Mouse (Mus musculus) liver, embryonic 14.5 days (tissue): ENCODE results near the gene Sema5a.

ENCODE experiments used
- CTCF ChIP-seq: IDR thresholded peaks from 2 replicates; pipeline ENCODE4 v1.5.1; 2016; ENCODE audit warnings: antibody characterized with exemption, low read depth, control low read depth
- EP300 ChIP-seq: IDR thresholded peaks from 2 replicates; pipeline ENCODE4 v1.6.1; 2016; ENCODE audit warnings: antibody characterized with exemption, low read depth

- no peak for TF ChIP-seq CTCF
- TF ChIP-seq EP300, result no peak
Observed at GRCm38 (mm10) chr15:32593746-32594145, 349.1 kb downstream of the Sema5a start.
